Mouse (Mus musculus): ENCODE measurements at regions not wholly inside any gene's neighbourhood (a gene's known extent, or its start where the extent isn't known, plus 50 kb on each side); places are given as distances from the start of the nearest gene placed in this dataset.

GRCm38 (mm10) chr5:40986562-40986961, 721.4 kb downstream of the Rab28 start:
- Histone ChIP-seq H3K4me3 (ENCODE audit: low read depth, low read length) (no peak overlapping the region), H3K27me3 (ENCODE audit: insufficient read depth, low read length) (no peaks in the 10 kb centered on the region), H3K9ac (replicated peaks; ENCODE audit: low read length, poor library complexity, severe bottlenecking) (no peak overlapping the region), H3K4me1 (ENCODE audit: insufficient read depth, low read length) (no peaks in the 10 kb centered on the region), H3K36me3 (ENCODE audit: insufficient read depth, low read length) (no peaks in the 10 kb centered on the region), H3K27ac (ENCODE audit: low read depth, low read length) (no peak overlapping the region), H3K9me3 (ENCODE audit: low read length) (no peaks in the 10 kb centered on the region), H3K4me2 (ENCODE audit: low read depth, low read length, poor library complexity, severe bottlenecking) (no peak overlapping the region)
- peak; percentile 30 for DNase-seq (ENCODE audit: low spot score)
- WGBS: 85% methylated on average over 7 of the region's 7 CpGs
- no peak for ATAC-seq (ENCODE audit: low FRiP score)
- no peak for TF ChIP-seq CTCF (IDR thresholded peaks at IDR 0.05)

GRCm38 (mm10) chr5:40974892-40975291, 733.1 kb downstream of the Rab28 start:
- WGBS: 100% methylated on average over 1 of the region's 1 CpGs
- no peak for TF ChIP-seq CTCF (IDR thresholded peaks at IDR 0.05)
- no peaks in the 10 kb centered on the region for H3K27me3 ChIP-seq (ENCODE audit: insufficient read depth, low read length)
- H3K4me3 ChIP-seq (ENCODE audit: low read depth, low read length): no peak overlapping the region
- no peaks in the 10 kb centered on the region for H3K4me1 ChIP-seq (ENCODE audit: insufficient read depth, low read length)
- no peak overlapping the region for H3K9ac ChIP-seq (replicated peaks; ENCODE audit: low read length, poor library complexity, severe bottlenecking)
- H3K36me3 ChIP-seq (ENCODE audit: insufficient read depth, low read length): no peaks in the 10 kb centered on the region
- ATAC-seq (ENCODE audit: low FRiP score) (no peak; the same call in 1 of the 2 replicates), DNase-seq (ENCODE audit: low spot score) (no peak)
- H3K4me2 ChIP-seq (ENCODE audit: low read depth, low read length, poor library complexity, severe bottlenecking): no peak overlapping the region
- H3K9me3 ChIP-seq (ENCODE audit: low read length): no peaks in the 10 kb centered on the region
- H3K27ac ChIP-seq (ENCODE audit: low read depth, low read length): no peak overlapping the region

DNA sequence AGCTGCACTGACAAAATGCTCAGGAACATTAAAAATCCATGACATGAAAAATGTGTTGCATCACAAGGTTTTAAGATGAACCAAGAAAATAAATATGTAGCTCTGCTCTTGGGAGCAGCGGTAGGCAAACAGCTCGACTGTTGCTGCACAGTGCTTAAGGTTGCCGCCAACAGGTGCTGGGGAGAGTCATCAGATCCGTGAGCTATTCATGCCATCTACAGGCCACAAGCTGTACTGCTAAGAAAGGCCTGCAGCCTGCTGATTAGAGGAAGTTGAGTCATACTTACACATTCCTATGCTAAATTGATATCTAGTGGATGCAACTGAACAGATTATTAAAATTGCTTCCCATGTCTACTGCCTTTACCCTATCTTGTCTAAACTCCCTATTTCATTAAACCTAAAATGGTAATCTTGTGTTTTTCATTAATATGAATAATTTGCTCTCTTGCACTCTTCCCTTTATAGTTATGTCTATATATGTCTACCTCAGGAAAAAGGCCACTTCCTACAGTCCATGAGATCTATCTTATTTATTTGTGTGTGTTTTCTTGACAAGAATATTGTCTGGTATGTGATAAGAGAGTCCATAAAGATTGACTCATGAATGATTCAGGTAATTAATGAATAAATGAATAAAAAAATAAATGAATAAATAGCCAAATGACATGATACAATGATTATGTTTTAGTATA, 754.9 kb downstream of the Rab28 start:
- DNase-seq (ENCODE audit: low spot score): peak; percentile 90
- Histone ChIP-seq H3K4me1 (ENCODE audit: insufficient read depth, low read length) (no peaks in the 10 kb centered on the region), H3K9me3 (ENCODE audit: low read length) (no peaks in the 10 kb centered on the region), H3K36me3 (ENCODE audit: insufficient read depth, low read length) (no peaks in the 10 kb centered on the region), H3K4me2 (ENCODE audit: low read depth, low read length, poor library complexity, severe bottlenecking) (no peak overlapping the region), H3K27me3 (ENCODE audit: insufficient read depth, low read length) (no peaks in the 10 kb centered on the region), H3K27ac (ENCODE audit: low read depth, low read length) (no peak overlapping the region), H3K4me3 (ENCODE audit: low read depth, low read length) (no peak overlapping the region), H3K9ac (replicated peaks; ENCODE audit: low read length, poor library complexity, severe bottlenecking) (no peak overlapping the region)
- WGBS: under 1% methylated on average over 4 of the region's 4 CpGs
- TF ChIP-seq CTCF (IDR thresholded peaks at IDR 0.05): peak; percentile 95
- peak; percentile 95 for ATAC-seq (ENCODE audit: low FRiP score)

GRCm38 (mm10) chr5:40929127-40929526, 778.8 kb downstream of the Rab28 start:
- no peak for TF ChIP-seq CTCF (IDR thresholded peaks at IDR 0.05)
- no peak for ATAC-seq (ENCODE audit: low FRiP score)

GRCm38 (mm10) chr5:40920920-40921319, 787.0 kb downstream of the Rab28 start:
- H3K27me3 ChIP-seq (ENCODE audit: insufficient read depth, low read length): no peaks in the 10 kb centered on the region
- TF ChIP-seq CTCF (IDR thresholded peaks at IDR 0.05): no peak
- H3K4me2 ChIP-seq (ENCODE audit: low read depth, low read length, poor library complexity, severe bottlenecking): no peak overlapping the region
- WGBS: 88% methylated on average over 2 of the region's 2 CpGs
- H3K9me3 ChIP-seq (ENCODE audit: low read length): no peaks in the 10 kb centered on the region
- H3K9ac ChIP-seq (replicated peaks; ENCODE audit: low read length, poor library complexity, severe bottlenecking): no peak overlapping the region
- H3K27ac ChIP-seq (ENCODE audit: low read depth, low read length): no peak overlapping the region
- H3K4me3 ChIP-seq (ENCODE audit: low read depth, low read length): no peak overlapping the region
- DNase-seq (ENCODE audit: low spot score): no peak
- H3K4me1 ChIP-seq (ENCODE audit: insufficient read depth, low read length): no peaks in the 10 kb centered on the region
- ATAC-seq (ENCODE audit: low FRiP score): no peak
- no peaks in the 10 kb centered on the region for H3K36me3 ChIP-seq (ENCODE audit: insufficient read depth, low read length)

More at GRCm38 (mm10) chr5:40929127-40929526, 778.8 kb downstream of the Rab28 start:
- no peaks in the 10 kb centered on the region for H3K9me3 ChIP-seq (ENCODE audit: low read length)
- H3K4me3 ChIP-seq (ENCODE audit: low read depth, low read length): no peak overlapping the region
- no peak overlapping the region for H3K27ac ChIP-seq (ENCODE audit: low read depth, low read length)
- no peaks in the 10 kb centered on the region for H3K36me3 ChIP-seq (ENCODE audit: insufficient read depth, low read length)
- no peak for DNase-seq (ENCODE audit: low spot score)
- no peaks in the 10 kb centered on the region for H3K4me1 ChIP-seq (ENCODE audit: insufficient read depth, low read length)
- WGBS: 63% methylated on average over 3 of the region's 3 CpGs
- H3K27me3 ChIP-seq (ENCODE audit: insufficient read depth, low read length): no peaks in the 10 kb centered on the region
- no peak overlapping the region for H3K9ac ChIP-seq (replicated peaks; ENCODE audit: low read length, poor library complexity, severe bottlenecking)
- H3K4me2 ChIP-seq (ENCODE audit: low read depth, low read length, poor library complexity, severe bottlenecking): no peak overlapping the region

DNA sequence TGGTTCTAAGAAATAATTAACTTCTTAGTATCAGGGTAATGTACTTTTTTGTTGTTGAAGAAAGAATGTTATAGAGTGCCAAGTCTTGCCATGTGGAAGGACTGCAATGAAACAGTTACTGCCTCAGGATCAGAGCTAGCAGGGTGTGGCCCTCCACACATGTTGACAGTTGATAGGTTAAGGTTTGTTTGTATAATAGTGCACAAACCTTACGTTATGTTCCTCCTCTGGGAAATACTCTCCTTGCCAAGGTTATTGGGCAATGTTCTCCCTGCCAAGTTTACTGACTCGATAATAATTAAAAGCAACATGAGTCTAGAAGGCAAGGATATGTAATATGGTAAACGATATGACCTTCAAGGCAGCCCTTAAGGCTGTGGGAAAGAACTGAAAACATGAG, 799.2 kb downstream of the Rab28 start:
- Histone ChIP-seq H3K9me3 (ENCODE audit: low read length) (no peaks in the 10 kb centered on the region), H3K27ac (ENCODE audit: low read depth, low read length) (no peak overlapping the region), H3K4me3 (ENCODE audit: low read depth, low read length) (no peak overlapping the region), H3K27me3 (ENCODE audit: insufficient read depth, low read length) (no peaks in the 10 kb centered on the region), H3K9ac (replicated peaks; ENCODE audit: low read length, poor library complexity, severe bottlenecking) (no peak overlapping the region), H3K36me3 (ENCODE audit: insufficient read depth, low read length) (no peaks in the 10 kb centered on the region), H3K4me2 (ENCODE audit: low read depth, low read length, poor library complexity, severe bottlenecking) (no peak overlapping the region), H3K4me1 (ENCODE audit: insufficient read depth, low read length) (no peaks in the 10 kb centered on the region)
- no peak for ATAC-seq (ENCODE audit: low FRiP score)
- 87% methylated on average over 3 of the region's 3 CpGs for WGBS
- no peak for TF ChIP-seq CTCF (IDR thresholded peaks at IDR 0.05)
- DNase-seq (ENCODE audit: low spot score): no peak
